Mouse (Mus musculus) testis, postnatal 10 days (tissue): ENCODE results near the gene Ampd3.
A peak's percentile ranks its signal among the peaks of the same experiment; 100 is the strongest.

ENCODE experiments used
- DNase-seq: peaks from one replicate; pipeline ENCODE4 v3.0.0; 2021; ENCODE audit warnings: low spot score

Gene Ampd3

DNA sequence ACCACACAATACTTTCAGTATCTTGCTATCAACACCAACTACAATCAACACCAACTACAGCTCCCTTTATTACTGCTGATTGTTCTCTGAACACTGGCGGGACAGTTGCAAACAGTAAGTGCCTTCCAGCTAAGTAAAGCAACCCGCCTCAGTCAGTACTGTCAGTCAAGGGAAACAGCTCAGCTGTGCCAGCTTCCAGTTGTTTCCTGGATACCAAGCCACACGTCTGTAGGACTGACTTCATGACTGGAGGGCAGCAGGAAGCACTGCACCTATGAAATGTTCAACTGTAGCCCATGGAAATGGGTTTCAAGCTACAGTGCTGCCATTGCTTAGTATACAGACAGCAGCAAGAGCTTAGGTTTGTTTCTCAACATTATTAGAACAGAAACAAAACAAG lies 66.5 kb downstream of the Ampd3 start:
- no peak for DNase-seq

GRCm38 (mm10) chr7:110840332-110840731 lies 72.3 kb downstream of the Ampd3 start:
- no peak for DNase-seq

GRCm38 (mm10) chr7:110843916-110844874 lies 76.2 kb downstream of the Ampd3 start, which contains the start of gene Rnf141:
Gene Rnf141, minus strand, starts transcription at chr7:110844457.
- DNase-seq, result peak; percentile 96

DNA sequence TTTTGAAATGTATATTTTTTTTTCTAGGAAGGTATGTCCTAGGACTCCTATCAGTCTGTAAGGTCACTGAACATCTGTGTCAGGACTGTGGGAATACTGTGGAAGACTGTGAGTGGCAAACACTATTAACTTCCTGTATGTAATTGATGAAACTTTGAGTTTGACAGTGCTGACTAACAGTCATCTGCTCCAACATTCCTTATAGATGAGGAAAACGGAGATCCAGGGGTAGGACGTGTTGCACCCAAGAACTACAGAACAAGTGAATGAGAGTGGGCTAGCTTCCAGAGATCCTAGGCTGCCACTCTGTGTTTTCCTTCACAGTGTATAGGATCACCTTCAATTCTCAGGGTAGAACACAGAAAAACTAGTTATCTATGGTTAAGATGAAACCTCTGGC lies 79.3 kb downstream of the Ampd3 start:
- no peak for DNase-seq

DNA sequence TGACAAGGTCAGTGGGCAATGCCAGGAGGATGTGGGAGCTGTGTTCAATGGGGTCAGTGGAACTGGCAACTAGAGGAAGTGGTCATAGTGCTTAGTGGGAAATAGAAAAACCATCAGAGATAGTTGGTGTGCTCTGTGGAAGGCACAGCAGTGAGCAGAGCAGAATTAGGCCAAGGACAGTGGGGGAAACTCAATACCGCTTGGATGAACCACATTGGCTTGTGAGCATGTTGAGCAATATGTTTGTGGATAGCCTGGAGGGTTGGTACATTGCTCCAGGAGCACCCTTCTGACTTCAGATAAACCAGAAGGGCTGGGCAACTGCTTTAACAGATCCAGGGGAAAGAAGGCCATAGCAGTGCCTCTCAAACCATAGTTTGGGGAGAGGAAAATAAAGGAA lies 80.4 kb downstream of the Ampd3 start:
- DNase-seq, result no peak

DNA sequence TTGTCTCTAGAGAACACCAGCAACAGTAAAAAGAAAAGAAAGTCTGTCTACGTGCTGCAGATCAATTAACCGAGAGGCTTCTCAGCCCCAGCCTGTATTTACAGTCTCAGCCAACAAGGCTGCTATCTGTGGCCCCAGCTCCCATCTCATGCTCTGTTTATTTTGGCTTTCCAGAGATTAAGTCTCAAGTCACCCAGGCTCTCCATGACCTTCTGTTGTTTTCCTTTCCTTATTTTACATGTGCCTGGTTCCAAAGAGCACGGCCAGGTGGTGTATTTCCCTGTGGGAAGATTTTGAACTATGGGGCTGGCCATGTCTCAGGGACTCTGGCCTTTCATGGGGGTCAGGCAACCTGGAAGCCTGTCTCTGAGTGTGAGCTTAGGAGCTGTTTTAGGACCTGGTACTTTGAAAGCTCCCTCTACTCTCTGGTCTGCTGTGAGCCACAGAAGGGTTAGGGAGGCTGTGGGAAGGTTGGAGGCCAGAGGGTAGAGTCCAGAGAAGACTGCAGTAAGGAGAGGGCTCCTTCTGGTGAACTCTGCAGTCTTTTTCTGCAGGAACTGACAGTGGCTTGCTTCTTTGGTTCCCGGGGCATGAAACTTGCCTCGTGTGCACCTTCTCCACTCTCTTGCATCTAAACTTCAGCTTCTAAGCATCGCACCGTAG lies 83.7 kb downstream of the Ampd3 start:
- no peak for DNase-seq

GRCm38 (mm10) chr7:110853611-110854010 lies 85.6 kb downstream of the Ampd3 start:
- no peak for DNase-seq

- no peak for DNase-seq
Observed at GRCm38 (mm10) chr7:110854519-110854918, 86.5 kb downstream of the Ampd3 start.

- DNase-seq, result no peak
Observed at GRCm38 (mm10) chr7:110854927-110855546, 87.0 kb downstream of the Ampd3 start.

- no peak for DNase-seq
Observed at GRCm38 (mm10) chr7:110855604-110856003, 87.6 kb downstream of the Ampd3 start.

- no peak for DNase-seq
Observed at GRCm38 (mm10) chr7:110860129-110860528, 92.1 kb downstream of the Ampd3 start.
